Mouse (Mus musculus) lung, embryonic 14.5 days (tissue): ENCODE measurements at regions not wholly inside any gene's neighbourhood (a gene's known extent, or its start where the extent isn't known, plus 50 kb on each side); places are given as distances from the start of the nearest gene placed in this dataset.
A peak's percentile ranks its signal among the peaks of the same experiment; 100 is the strongest.

Source experiments
- ATAC-seq: fragments of 200-750 bp; cut with Nextera tagmentation; 2 replicates; pipeline ENCODE4 v1.8.0; 2017; ENCODE audit warnings: mild to moderate bottlenecking, moderate TSS enrichment, moderate library complexity; ENCODE audit not compliant: insufficient read depth
- DNase-seq: peaks from one replicate; pipeline ENCODE4 v3.0.0-alpha.2; 2015
- H3K27ac ChIP-seq: fragments of 300-500 bp; sonication (generic); 2 replicates; pipeline ENCODE4 v1.5.1; 2014; ENCODE audit warnings: low read depth, mild to moderate bottlenecking, moderate library complexity
- H3K27me3 ChIP-seq: fragments of 300-500 bp; sonication (generic); 2 replicates; pipeline ENCODE4 v1.6.1; 2014; ENCODE audit warnings: low read length, control low read depth; ENCODE audit not compliant: insufficient read depth
- H3K36me3 ChIP-seq: fragments of 300-500 bp; sonication (generic); 2 replicates; pipeline ENCODE4 v1.6.1; 2014; ENCODE audit warnings: control low read depth; ENCODE audit not compliant: insufficient read depth
- H3K4me1 ChIP-seq: fragments of 300-500 bp; sonication (generic); 2 replicates; pipeline ENCODE4 v1.6.1; 2014; ENCODE audit warnings: antibody characterized with exemption, control low read depth; ENCODE audit not compliant: insufficient read depth
- H3K4me2 ChIP-seq: fragments of 300-500 bp; sonication (generic); 2 replicates; pipeline ENCODE4 v1.6.1; 2014; ENCODE audit warnings: mild to moderate bottlenecking
- H3K4me3 ChIP-seq: fragments of 300-500 bp; sonication (generic); 2 replicates; pipeline ENCODE4 v1.5.1; 2014; ENCODE audit warnings: low read depth, low read length
- H3K9ac ChIP-seq: fragments of 300-500 bp; sonication (generic); 2 replicates; pipeline ENCODE4 v1.6.1; 2014
- H3K9me3 ChIP-seq: fragments of 300-500 bp; sonication (generic); 2 replicates; pipeline ENCODE4 v1.6.1; 2016; ENCODE audit warnings: low read depth, low read length, control low read depth
- CTCF ChIP-seq: IDR thresholded peaks from 2 replicates; pipeline ENCODE4 v1.5.1; 2016; ENCODE audit warnings: antibody characterized with exemption, low read depth
- WGBS: fragments of 180-500 bp; shearing (Covaris S2); extraction: QIAGEN DNeasy Blood & Tissue Kit; methylation state at CpG from one replicate; pipeline ENCODE4 v1.1.7; 2014; 5-methylcytosine and 5-hydroxymethylcytosine counted together

DNA sequence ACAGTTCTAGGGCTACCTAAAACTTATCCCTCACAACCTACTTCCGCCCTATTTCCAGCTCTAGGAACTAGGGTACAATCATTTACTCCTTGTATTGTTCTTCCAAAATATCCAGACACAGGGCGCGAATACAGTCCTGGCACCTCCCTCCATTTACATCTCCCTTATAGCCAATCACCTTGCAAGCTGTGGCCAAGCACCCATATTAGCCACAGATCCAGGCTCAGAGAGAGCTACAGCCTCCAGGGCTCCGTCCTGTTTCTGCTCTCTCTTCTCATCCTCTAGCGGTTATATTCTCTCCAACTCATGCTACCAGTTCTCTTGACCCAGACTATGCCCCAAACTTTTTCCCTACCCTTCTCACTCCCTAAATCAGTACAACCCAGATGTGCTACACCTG, 352.9 kb upstream of the Rarb start:
- Histone ChIP-seq H3K36me3 (no peaks in the 10 kb centered on the region), H3K27me3 (peaks cover 17% of the 10 kb centered on the region), H3K9me3 (no peaks in the 10 kb centered on the region), H3K4me1 (peaks cover 6% of the 10 kb centered on the region), H3K27ac (no peak overlapping the region), H3K4me3 (peak overlapping the region; percentile 46), H3K9ac (0 out of 2 replicates have a peak overlapping the region, but pooled peaks have one; percentile 38), H3K4me2 (peak overlapping the region; percentile 87)
- TF ChIP-seq CTCF: no peak
- DNase-seq (no peak), ATAC-seq (peak; percentile 21; the same call in 1 of the 2 replicates)
- WGBS: 35% methylated on average over 5 of the region's 5 CpGs

DNA sequence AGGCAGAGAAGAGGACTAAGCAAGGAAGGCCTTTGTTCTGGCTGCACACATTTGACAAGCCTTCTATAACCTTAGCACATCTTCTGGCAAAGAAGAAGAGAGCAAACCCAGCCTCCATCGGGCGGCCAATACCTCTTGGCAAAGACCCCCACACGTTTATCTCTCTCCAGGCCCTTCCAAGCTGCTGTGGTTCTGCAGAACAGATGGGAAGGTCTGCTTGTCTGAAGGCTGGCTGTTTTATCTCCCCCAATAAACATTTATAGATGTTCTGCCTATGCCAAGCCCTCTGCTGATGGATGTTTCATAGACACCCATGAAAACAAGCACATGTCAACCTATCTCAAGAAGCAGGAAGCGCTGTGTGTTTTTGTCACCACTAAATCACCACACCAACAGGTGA, 339.4 kb upstream of the Rarb start:
- WGBS: 55% methylated on average over 4 of the region's 4 CpGs
- no peak overlapping the region for H3K9ac ChIP-seq
- DNase-seq (no peak), ATAC-seq (no peak)
- H3K9me3 ChIP-seq: no peaks in the 10 kb centered on the region
- H3K27ac ChIP-seq: no peak overlapping the region
- no peaks in the 10 kb centered on the region for H3K27me3 ChIP-seq
- no peaks in the 10 kb centered on the region for H3K36me3 ChIP-seq
- no peak for TF ChIP-seq CTCF
- no peak overlapping the region for H3K4me2 ChIP-seq
- H3K4me3 ChIP-seq: no peak overlapping the region
- no peaks in the 10 kb centered on the region for H3K4me1 ChIP-seq

DNA sequence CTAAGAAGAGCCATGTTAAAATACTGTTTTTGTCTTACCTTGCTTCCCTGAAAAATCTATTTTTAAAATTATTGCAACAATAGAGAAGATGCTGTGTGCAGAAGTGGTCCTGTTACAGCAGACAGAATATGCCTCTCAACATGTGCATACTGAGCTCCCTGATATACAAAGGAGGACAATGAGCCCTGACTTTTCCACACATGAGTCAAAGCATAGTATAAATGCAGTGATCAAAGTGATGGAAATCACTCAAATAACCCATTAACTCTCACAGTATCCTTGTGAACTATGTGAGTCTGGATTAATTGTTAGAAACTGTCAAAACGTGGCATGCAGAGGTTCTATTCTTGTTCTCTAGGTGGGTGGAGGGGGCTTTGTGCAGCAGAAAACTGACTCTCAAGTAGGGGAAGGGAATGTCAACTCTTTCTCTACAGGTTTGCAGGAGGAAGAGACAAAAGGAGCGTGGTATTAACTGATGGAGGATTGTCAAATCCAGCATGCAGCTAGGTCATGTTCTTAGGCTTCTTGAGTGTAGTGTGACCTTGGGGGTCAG, 337.5 kb upstream of the Rarb start:
- Histone ChIP-seq H3K4me2 (no peak overlapping the region), H3K36me3 (no peaks in the 10 kb centered on the region), H3K27me3 (no peaks in the 10 kb centered on the region), H3K27ac (no peak overlapping the region), H3K4me1 (no peaks in the 10 kb centered on the region), H3K9me3 (no peaks in the 10 kb centered on the region), H3K9ac (no peak overlapping the region), H3K4me3 (no peak overlapping the region)
- ATAC-seq (no peak), DNase-seq (no peak)
- WGBS: 47% methylated on average over 2 of the region's 2 CpGs
- TF ChIP-seq CTCF: no peak

DNA sequence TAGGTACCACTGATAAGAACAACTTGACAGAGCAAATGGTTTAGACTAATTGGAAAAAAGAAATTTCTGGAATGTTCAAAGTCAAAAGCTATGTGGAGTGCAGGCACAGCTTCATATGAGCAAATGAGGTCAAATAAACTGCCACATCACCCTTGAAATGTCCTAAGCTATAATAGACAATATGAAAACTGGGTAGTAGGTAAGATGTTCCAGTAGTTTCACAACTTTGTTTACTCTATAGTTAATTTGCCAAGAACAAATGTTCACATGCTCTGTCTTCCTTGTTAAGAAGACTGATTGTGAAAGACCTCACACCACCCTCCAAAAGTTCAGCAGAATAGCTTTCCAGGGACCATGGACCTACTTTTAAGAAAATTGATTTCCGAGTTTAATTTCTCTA, 301.7 kb upstream of the Rarb start:
- no peak overlapping the region for H3K4me2 ChIP-seq
- no peak overlapping the region for H3K4me3 ChIP-seq
- no peak for TF ChIP-seq CTCF
- DNase-seq (no peak), ATAC-seq (no peak)
- no peaks in the 10 kb centered on the region for H3K27me3 ChIP-seq
- H3K36me3 ChIP-seq: no peaks in the 10 kb centered on the region
- no peak overlapping the region for H3K27ac ChIP-seq
- H3K4me1 ChIP-seq: no peaks in the 10 kb centered on the region
- H3K9me3 ChIP-seq: no peaks in the 10 kb centered on the region
- H3K9ac ChIP-seq: no peak overlapping the region
- 92% methylated on average over 1 of the region's 1 CpGs for WGBS

DNA sequence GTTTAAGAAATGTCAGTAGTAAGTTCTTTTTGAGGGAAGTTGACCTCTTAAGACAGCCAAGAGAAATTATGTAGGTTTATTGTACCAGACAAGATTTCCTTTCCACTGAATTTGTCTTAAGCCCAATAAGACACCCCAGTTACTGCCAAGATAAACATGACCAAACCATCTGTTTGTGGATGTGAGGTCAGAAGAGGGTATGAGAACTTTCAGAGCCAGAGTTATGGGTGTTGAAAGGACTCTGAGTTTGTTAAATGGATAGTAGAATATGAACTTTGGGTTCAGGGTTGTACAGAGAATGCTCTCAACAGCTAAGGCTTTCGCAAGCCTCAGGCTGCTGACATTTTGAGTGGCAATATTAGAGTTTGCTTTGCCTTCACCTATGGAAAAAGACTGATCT, 287.7 kb upstream of the Rarb start:
- no peak for TF ChIP-seq CTCF
- DNase-seq (peak; percentile 36), ATAC-seq (no peak)
- Histone ChIP-seq H3K4me2 (no peak overlapping the region), H3K9me3 (no peaks in the 10 kb centered on the region), H3K36me3 (no peaks in the 10 kb centered on the region), H3K27ac (no peak overlapping the region), H3K27me3 (no peaks in the 10 kb centered on the region), H3K4me3 (no peak overlapping the region), H3K4me1 (no peaks in the 10 kb centered on the region), H3K9ac (no peak overlapping the region)
- WGBS: 65% methylated on average over 1 of the region's 1 CpGs

DNA sequence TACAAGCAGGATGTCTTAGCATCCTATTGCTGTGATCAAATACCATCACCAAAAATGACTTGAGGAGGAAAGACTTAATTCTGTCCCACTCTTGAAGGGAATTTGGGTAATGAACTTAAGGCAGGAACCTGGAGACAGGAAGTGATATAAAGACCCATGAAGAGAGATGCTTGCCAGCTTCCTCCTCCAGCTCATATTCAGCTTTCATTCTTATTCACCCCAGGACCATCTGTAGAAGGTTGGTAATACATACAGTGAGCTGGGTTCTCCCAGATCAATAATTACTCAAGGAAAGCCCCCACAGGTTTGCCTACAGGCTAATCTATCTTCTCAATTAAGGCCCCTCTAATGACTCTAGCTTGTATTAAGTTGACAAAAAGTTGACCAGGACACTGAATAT, 283.5 kb upstream of the Rarb start:
- no peak for ATAC-seq
- Histone ChIP-seq H3K27me3 (no peaks in the 10 kb centered on the region), H3K4me3 (no peak overlapping the region)

DNA sequence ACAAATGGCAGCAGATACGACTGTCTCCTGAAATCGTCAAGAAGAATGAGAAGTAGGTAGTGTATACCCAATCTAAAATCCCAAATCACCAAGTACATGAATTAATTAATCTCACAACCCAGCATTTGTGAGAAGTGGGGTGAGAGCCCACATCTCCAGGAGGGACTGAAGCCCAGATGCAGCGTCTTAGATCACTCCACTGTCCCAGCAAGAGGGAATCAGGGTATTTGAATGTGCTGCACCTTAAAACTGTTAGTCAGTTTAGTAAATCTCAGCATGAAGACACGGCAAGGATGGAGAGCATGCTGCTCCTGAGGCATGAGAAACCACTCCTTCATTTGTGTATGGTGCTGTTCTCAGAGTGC, 271.6 kb upstream of the Rarb start:
- no peak overlapping the region for H3K4me2 ChIP-seq
- 22% methylated on average over 4 of the region's 4 CpGs for WGBS
- no peaks in the 10 kb centered on the region for H3K36me3 ChIP-seq
- DNase-seq: no peak
- no peaks in the 10 kb centered on the region for H3K9me3 ChIP-seq
- no peak overlapping the region for H3K9ac ChIP-seq
- no peak overlapping the region for H3K4me3 ChIP-seq
- no peak for TF ChIP-seq CTCF
- no peak for ATAC-seq
- no peaks in the 10 kb centered on the region for H3K27me3 ChIP-seq
- no peak overlapping the region for H3K27ac ChIP-seq
- no peaks in the 10 kb centered on the region for H3K4me1 ChIP-seq

More for the DNA sequence above, 283.5 kb upstream of the Rarb start:
- H3K4me2 ChIP-seq: no peak overlapping the region
- TF ChIP-seq CTCF: no peak
- H3K4me1 ChIP-seq: no peaks in the 10 kb centered on the region
- no peak overlapping the region for H3K27ac ChIP-seq
- no peaks in the 10 kb centered on the region for H3K36me3 ChIP-seq
- H3K9ac ChIP-seq: no peak overlapping the region
- H3K9me3 ChIP-seq: no peaks in the 10 kb centered on the region
- DNase-seq: no peak
